Mouse (Mus musculus) G1E (cell line): Measurements from ENCODE around the gene Slc26a3.

Experiments used
- CTCF ChIP-seq: IDR thresholded peaks from 2 replicates; pipeline ENCODE4 v1.5.1; 2012; ENCODE audit warnings: low read depth, low read length, inconsistent platforms, mixed read lengths
- GATA1 ChIP-seq: IDR thresholded peaks from 2 replicates; pipeline ENCODE4 v1.6.1; 2012; ENCODE audit warnings: borderline replicate concordance, low read length, inconsistent platforms, mixed read lengths
- GATA2 ChIP-seq: IDR thresholded peaks from 2 replicates; pipeline ENCODE4 v1.6.1; 2012; ENCODE audit warnings: low read depth, low read length, inconsistent platforms, borderline replicate concordance
- TAL1 ChIP-seq: conservative IDR thresholded peaks from 2 replicates; pipeline ENCODE4 v1.6.1; 2012; ENCODE audit warnings: low read depth, low read length, inconsistent platforms, mixed read lengths

DNA sequence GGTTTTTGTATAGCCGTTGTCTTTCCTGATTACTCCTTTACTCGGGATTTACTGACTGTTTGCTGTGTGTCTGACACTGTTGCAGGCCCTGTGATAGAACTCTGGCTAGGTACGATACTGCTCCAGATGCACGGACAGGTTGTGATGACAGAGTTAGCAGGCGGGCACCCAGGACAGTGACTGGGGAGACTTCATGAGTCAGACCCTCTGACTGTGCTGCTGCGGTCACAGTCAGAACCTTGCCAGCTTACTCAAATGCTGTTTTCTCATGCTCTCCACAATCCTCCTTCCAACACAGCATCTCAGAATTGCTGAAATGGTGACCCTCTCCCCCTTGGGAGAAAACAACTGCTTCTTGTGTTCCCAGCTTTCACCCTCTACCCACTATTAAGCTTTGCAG is 117.8 kb downstream of the Slc26a3 start:
- TF ChIP-seq CTCF (no peak), GATA1 (no peak), TAL1 (no peak), GATA2 (no peak)
